Mouse (Mus musculus) cerebellum, adult 8-10 months (tissue): ENCODE data around the gene Grb2.
A peak's percentile ranks its signal among the peaks of the same experiment; 100 is the strongest.

Experiments
- DNase-seq: peaks from one replicate; pipeline ENCODE4 v3.0.0; 2022

Gene Grb2

GRCm38 (mm10) chr11:115708209-115708876 lies at the start of gene Grb2:
Gene Grb2 (minus strand): TSS chr11:115708597.
- DNase-seq, result peak; percentile 99

GRCm38 (mm10) chr11:115753485-115753884 lies 45.1 kb upstream of the Grb2 start:
- DNase-seq, result no peak

- DNase-seq, result no peak
Measured at GRCm38 (mm10) chr11:115752653-115753052, 44.3 kb upstream of the Grb2 start.

- no peak for DNase-seq
Measured at GRCm38 (mm10) chr11:115751725-115752124, 43.3 kb upstream of the Grb2 start.

GRCm38 (mm10) chr11:115749834-115750233 lies 41.4 kb upstream of the Grb2 start:
- peak; percentile 16 for DNase-seq

GRCm38 (mm10) chr11:115747351-115747750 lies 39.0 kb upstream of the Grb2 start:
- no peak for DNase-seq

- DNase-seq, result no peak
Measured at GRCm38 (mm10) chr11:115746762-115747161, 38.4 kb upstream of the Grb2 start.

- no peak for DNase-seq
Measured at GRCm38 (mm10) chr11:115746109-115746508, 37.7 kb upstream of the Grb2 start.

- no peak for DNase-seq
Measured at GRCm38 (mm10) chr11:115744385-115744784, 36.0 kb upstream of the Grb2 start.

- DNase-seq, result no peak
Measured at GRCm38 (mm10) chr11:115742926-115743325, 34.5 kb upstream of the Grb2 start.

GRCm38 (mm10) chr11:115741070-115741469 lies 32.7 kb upstream of the Grb2 start:
- no peak for DNase-seq

- DNase-seq, result no peak
Measured at GRCm38 (mm10) chr11:115738275-115738885, 30.0 kb upstream of the Grb2 start.

- no peak for DNase-seq
Measured at GRCm38 (mm10) chr11:115737608-115738208, 29.3 kb upstream of the Grb2 start.

GRCm38 (mm10) chr11:115734041-115734686 lies 25.8 kb upstream of the Grb2 start:
- no peak for DNase-seq

- DNase-seq, result no peak
Measured at GRCm38 (mm10) chr11:115723231-115723630, 14.8 kb upstream of the Grb2 start.

GRCm38 (mm10) chr11:115722638-115723037 lies 14.2 kb upstream of the Grb2 start:
- peak; percentile 89 for DNase-seq

- no peak for DNase-seq
Measured at GRCm38 (mm10) chr11:115717660-115718390, 9.4 kb upstream of the Grb2 start.

- DNase-seq, result no peak
Measured at GRCm38 (mm10) chr11:115716410-115717338, 8.3 kb upstream of the Grb2 start.

- DNase-seq, result peak; percentile 74
Measured at GRCm38 (mm10) chr11:115714491-115714890, 6.1 kb upstream of the Grb2 start.

GRCm38 (mm10) chr11:115713447-115713846 lies 5.0 kb upstream of the Grb2 start:
- no peak for DNase-seq

GRCm38 (mm10) chr11:115712674-115713298 lies 4.4 kb upstream of the Grb2 start:
- no peak for DNase-seq
